Mouse (Mus musculus): ENCODE measurements around the gene Bcl6b.

DNA sequence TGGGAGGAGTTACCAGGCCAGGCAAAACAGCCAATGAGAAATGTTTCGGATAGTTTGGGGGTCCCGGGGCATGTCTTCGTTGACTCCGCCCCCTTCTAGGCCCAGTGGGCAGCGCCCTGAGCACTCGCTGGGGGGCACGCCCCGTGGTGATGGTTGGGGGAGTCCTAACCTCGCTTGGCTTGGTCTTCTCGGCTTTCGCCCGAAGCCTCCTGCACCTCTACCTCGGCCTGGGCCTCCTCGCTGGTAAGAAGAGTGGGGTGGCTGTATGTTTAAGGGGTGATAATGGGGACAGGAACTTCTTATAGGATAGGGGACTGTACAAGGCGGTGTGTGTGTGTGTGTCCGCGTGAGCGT lies 14.8 kb downstream of the Bcl6b start:
- TF ChIP-seq CTCF (IDR thresholded peaks at IDR 0.05; ENCODE audit: borderline replicate concordance, control insufficient read depth, extremely low read depth, insufficient read depth, low read length, poor library complexity) (no peak), POLR2A (IDR thresholded peaks at IDR 0.05; ENCODE audit: control insufficient read depth, extremely low read depth, insufficient read depth, low read length, poor library complexity) (no peak)

Measured in thymus, adult 2 months (tissue).